Mouse (Mus musculus) urinary bladder, postnatal 0 days (tissue): ENCODE measurements around the gene Nfkbie. TPM values are rescaled to one million over a fixed set of nuclear protein-coding genes. Genes with fewer than 3 reads are reported as not detected.

ENCODE experiments used
- polyA plus RNA-seq: library from polyadenylated mRNA; unstranded; fragments of >200 nt; fragmentation: Nextera tagmentation; extraction: Ambion mirVana; gene quantifications from 2 replicates; pipeline ENCODE4 v1.2.1, GENCODE M21; 2015

Nfkbie gene
- polyA plus RNA-seq, result 3.5 and 3.8 TPM in 2 replicates

DNA sequence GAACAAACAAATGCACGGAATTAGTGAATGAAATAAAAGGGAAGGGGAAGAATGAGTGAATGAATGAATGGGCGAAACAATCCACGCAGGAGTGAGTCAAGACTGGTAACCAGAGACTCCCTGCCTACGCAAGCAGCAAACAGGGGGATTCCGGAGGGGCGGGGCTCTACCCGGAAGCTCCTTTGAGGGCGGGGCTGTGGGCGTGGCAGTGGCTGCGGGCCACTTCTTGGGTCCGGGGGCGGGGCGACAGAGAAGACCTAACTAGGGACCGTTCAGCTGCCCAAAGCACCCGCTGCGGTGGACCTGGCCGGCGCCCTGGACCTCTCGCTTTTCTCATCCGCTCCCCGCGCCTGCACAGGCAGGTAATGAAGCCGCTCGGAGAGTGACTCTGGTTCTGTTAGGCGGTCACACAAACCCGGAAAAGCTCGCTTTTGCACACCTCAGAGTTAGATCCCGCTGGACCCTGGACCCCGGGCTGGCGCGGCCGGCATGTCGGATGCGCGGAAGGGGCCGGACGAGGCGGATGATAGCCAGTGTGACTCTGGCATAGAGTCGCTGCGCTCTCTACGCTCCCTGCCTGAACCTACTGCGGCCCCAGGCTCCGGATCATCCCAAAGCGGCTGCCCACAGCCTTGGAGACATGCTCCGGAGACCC lies at the start of gene Nfkbie:
Nfkbie (plus strand) TSS at position 252 of the 655 bp plus-strand sequence.

GRCm38 (mm10) chr17:45506700-45507189 lies 48.8 kb upstream of the Nfkbie start, which contains the start of gene Aars2:
Aars2 (plus strand) TSS chr17:45506841.

DNA sequence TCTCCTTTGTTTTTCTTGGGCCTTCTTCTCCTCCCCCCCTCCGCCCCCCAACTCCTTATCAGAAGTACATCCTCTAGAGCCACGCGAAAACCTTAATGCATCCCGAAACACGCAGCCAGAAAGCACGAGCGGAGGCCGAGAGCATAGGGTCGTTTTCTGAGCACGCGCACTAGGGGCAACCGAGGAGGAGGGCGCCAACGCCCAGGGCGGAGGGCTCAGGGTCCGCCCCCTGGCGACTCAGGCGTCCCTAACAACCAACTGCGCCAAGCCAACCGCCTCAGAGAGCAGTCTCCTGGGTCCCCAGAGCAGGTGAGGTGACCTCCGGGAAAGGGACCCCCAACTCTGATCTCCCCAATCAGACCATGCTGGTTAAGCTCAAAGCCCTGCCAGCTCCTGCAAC lies 32.2 kb upstream of the Nfkbie start, which contains the start of gene Tcte1:
Tcte1 (plus strand) TSS at position 172 of the 400 bp plus-strand sequence.

DNA sequence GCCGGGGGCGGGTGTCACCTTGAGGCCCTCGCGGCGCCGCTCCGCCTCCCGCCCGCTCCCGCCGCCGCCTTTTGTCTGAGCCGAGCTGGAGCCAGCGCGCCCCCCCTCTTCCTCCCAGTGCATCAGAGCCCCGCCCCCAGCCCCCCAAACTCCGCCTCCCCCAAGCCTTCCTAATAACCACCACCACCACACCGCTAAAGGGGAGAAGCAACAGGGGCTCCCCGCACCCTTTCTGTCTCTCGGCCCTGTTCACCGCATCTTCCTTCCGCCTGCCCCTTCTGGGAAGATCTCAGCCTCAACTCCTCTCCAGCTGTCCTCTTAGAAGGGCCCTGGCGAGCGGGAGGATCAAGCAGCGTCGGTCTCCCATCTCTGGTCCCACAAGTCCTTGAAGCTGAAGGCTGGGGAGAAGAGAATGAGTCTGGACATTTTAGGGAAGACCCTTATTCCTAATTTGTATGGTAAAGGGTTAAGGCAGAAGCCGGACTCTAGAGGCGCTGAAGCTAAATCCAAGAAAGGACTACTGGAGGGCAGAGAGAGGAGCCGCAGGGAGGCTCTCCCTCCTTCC lies 5.8 kb upstream of the Nfkbie start, which contains the start of gene Tmem151b:
Tmem151b (minus strand) TSS at position 61 of the 565 bp plus-strand sequence.

DNA sequence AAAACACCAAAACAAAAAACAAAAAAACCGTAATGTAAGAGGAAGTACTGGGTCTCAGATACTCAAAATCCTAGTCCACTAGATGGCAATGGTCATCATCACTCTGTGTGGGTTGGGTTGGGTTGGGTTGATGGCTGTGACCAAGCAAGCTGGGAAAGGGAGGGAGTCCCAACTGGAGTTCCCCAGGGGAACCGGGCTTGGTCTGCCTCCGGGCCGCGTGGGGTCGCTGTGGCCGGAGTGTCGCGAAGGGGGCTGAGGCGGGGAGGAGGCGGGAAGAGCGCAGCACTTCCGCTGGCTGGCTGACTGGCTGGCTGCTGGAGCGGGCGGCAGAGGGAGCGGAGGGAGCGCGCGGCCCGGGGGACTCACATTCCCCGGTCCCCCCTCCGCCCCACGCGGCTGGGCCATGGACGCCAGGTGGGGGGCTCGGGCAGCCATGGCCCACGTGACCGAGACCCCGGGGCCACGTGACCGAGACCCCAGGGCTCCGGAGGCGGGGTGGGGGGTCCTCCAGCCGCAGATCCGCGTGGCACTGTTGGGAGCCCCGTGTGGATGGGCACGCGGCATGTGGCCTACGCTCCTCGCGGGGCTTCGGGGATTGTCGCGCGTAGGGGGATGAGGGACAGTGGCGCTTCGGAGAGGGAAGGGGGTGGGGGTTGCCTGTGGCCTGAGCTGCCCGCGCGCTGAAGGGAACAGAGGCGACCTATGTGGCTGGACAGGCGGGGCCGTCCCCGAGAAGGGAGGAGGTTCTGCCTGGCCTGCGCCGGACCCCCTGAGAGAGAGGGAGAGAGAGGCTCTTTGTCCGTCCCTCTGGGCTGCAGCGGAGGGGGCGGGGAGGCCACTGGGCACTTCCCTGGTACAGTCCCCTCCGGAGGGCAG lies 8.4 kb downstream of the Nfkbie start, which contains the start of gene Slc35b2:
Slc35b2 (plus strand) TSS at position 220 of the 876 bp plus-strand sequence.

DNA sequence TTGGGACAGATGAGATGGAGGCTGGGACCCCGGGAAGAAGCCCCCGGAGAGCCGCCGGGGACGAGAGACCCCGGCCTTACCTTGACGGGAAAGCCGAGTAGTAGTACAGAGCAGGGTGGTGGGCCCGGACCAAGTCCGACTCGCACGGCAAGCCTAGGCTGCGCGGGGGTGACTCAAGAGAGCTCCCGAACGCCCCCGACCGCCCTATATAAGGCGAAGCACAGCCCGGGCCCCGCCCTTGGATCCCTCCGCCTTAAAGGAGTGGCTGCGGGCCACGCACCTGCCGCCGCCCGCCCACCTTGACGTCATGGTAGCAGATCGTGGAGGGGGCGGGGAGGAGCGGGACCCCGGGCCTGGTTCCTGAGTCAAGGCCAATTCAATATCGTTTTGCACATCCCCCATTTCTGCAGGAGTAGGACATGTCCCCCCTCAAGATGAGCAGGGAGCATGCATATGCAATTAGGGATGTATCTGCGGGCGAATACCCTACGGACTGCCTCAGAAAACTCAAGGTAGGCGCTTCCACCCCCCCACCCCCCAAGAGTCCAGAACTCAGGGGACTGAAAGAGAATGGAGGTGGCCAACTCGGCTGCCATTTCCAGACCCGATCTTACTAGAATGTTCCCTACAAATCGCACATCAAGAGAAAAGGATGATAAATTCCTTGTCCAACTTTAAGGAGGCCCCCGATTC lies 17.7 kb downstream of the Nfkbie start, which contains the start of gene Hsp90ab1:
Hsp90ab1 (minus strand) TSS at position 185 of the 693 bp plus-strand sequence.

GRCm38 (mm10) chr17:45599446-45600242 lies 44.1 kb downstream of the Nfkbie start, which contains the start of gene Slc29a1:
Slc29a1 (minus strand) TSS chr17:45599606.

GRCm38 (mm10) chr17:45601877-45602304 lies 46.4 kb downstream of the Nfkbie start, which contains the start of gene Mymx:
Mymx (minus strand) TSS chr17:45602102.

Other genes starting within 250 kb of the Nfkbie start
- gene Cdc5l, start 122.0 kb upstream of the Nfkbie start, polyA plus RNA-seq, result 27.1 and 29.6 TPM in 2 replicates
- gene Spats1, start 80.3 kb upstream of the Nfkbie start, polyA plus RNA-seq, result 0.16 TPM in 1 of 2 replicates, not detected in the other
- gene Aars2, start 48.9 kb upstream of the Nfkbie start, polyA plus RNA-seq, result 6.2 and 7.2 TPM in 2 replicates
- gene Tcte1, start 32.3 kb upstream of the Nfkbie start, polyA plus RNA-seq, result 0.13 TPM in 1 of 2 replicates, not detected in the other
- 0.47 and 0.65 TPM in 2 replicates for gene Tmem151b, start 6.0 kb upstream of the Nfkbie start, polyA plus RNA-seq
- 87.4 and 92.8 TPM in 2 replicates for gene Slc35b2, start 8.2 kb downstream of the Nfkbie start, polyA plus RNA-seq
- 876 and 897 TPM in 2 replicates for gene Hsp90ab1, start 17.6 kb downstream of the Nfkbie start, polyA plus RNA-seq
- gene Slc29a1, start 43.9 kb downstream of the Nfkbie start, polyA plus RNA-seq, result 106 and 125 TPM in 2 replicates
- gene Mymx, start 46.4 kb downstream of the Nfkbie start, polyA plus RNA-seq, result not detected in 2 replicates
- 0.68 and 0.75 TPM in 2 replicates for gene Capn11, start 103.6 kb downstream of the Nfkbie start, polyA plus RNA-seq
- 166 and 175 TPM in 2 replicates for gene Mrpl14, start 130.6 kb downstream of the Nfkbie start, polyA plus RNA-seq
- gene Tmem63b, start 131.2 kb downstream of the Nfkbie start, polyA plus RNA-seq, result 31.0 and 31.1 TPM in 2 replicates
- gene 1600014C23Rik, start 178.1 kb downstream of the Nfkbie start, polyA plus RNA-seq, result not detected in 2 replicates